Mouse (Mus musculus): ENCODE results near the gene Islr. TPM values are rescaled to one million over a fixed set of nuclear protein-coding genes. Genes with fewer than 3 reads are reported as not detected.
"Not testable (repeated sequence)": the region's sequence is repeated elsewhere in the genome, so short reads cannot be mapped to it uniquely, and the experiment has no call there.

Islr gene
- 57.7 and 67.1 TPM in 2 replicates for polyA plus RNA-seq (2012; rRNA removed)

DNA sequence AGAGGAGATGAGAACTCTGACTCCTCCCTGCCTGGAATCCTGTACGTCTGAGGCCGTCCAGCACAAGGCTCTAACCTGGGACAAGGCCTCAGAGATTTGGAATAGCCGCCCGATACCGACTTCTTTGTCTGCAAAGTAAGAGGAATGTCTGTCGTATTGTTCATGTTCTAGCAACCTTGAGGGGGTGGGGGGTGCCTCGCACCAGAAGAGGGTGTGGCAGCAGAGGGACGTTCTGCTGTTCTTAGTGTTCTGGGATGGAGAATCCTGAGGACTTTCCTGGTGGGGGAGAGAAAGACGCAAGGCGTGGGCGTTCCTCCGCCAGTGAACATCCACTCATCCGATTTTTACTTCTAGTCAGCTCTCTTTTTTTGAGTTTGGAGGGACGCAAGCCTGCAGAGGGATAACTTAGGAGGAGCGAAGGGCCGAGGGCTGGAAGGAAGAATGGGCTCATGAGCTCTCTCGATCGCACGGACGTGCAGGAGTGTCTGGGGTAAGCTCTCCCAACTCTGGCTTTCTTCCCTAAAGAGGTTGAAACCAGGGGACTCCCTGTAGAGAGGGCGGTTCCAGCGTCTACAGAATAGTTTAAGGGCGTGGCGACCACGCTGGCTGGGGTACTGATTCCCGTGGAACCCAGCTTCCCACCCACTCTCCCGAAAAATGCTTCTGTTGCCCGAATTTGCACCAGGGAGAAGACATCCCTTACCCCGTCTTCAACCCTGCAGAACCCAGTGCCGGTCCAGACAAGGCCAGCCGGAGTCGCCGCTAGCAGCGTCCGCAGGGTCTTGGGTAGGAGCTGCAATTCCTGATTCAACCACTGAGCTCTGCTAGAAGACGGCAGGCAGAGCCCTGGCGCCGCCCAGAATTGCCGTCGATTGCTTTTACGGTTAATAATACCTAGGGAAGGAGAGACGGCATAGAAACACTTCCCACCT lies at the start of gene Islr, which contains the start of gene Islr2:
Islr (minus strand) TSS at position 791 of the 932 bp plus-strand sequence.
Islr2 (minus strand) TSS at position 804 of the 932 bp plus-strand sequence.
- no peak for TF ChIP-seq POLR2A (IDR thresholded peaks at IDR 0.05; ENCODE audit: borderline replicate concordance, extremely low read depth, insufficient read depth, insufficient read length, poor library complexity, severe bottlenecking)
- peak; percentile 73 for TF ChIP-seq CTCF (IDR thresholded peaks at IDR 0.05; ENCODE audit: borderline replicate concordance, extremely low read depth, insufficient read depth, insufficient read length)
- peak; percentile 94 for DNase-seq (ENCODE audit: low read depth)

DNA sequence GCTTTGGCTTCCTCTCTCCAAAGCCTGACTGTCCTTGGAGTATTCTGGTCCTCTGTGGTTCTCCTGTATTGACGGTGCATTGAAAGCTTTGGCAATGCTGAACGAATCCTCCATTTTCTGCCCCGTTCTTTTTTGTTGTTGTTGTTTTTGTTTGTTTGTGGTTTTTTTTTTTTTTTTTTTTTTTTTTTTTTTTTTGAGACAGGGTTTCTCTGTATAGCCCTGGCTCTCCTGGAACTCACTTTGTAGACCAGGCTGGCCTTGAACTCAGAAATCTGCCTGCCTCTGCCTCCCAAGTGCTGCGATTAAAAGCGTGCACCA lies 49.7 kb upstream of the Islr start:
- DNase-seq (ENCODE audit: low read depth), result not testable (repeated sequence)

DNA sequence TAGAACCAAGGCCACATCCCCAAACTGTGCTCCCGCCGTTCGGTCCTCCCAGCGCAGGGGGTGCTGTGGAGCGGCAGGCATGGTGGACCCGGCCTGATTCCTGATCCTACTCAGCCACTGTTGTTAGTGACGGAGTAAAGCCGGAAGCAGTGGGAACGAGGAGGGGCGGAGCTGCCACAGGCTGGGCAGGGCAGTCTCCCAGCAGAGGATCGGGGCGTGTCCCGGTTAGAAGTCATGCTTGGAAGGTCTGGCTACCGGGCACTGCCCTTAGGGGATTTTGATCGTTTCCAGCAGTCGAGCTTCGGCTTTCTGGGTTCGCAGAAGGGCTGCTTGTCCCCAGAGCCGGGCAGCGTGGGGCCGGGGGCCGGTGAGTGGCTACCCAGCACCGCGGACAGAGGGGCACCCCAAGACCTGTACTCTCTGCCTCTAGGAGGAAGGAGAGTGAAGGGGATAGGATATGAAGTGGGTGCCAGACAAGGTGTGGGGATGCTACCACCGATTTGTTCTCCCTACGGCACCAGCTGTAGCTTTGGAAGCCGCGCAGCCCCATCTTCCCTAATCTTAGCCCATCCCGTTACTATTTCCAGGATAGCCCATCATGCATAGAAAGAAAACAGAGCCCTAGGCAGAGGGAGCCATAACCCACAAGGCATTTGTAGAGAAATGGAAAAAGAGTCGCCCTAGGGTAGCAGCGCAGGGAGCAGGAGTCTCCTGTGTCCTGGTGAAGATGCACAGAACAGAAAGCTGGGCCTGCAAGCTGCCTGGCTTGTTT lies 49.1 kb upstream of the Islr start, which contains the start of gene Stoml1:
Stoml1 (plus strand) TSS at position 132 of the 772 bp plus-strand sequence.
- TF ChIP-seq CTCF (IDR thresholded peaks at IDR 0.05; ENCODE audit: borderline replicate concordance, extremely low read depth, insufficient read depth, insufficient read length) (peak; percentile 94), POLR2A (IDR thresholded peaks at IDR 0.05; ENCODE audit: borderline replicate concordance, extremely low read depth, insufficient read depth, insufficient read length, poor library complexity, severe bottlenecking) (peak; percentile 74; the same call in 1 of the 2 replicates)
- peak; percentile 97 for DNase-seq (ENCODE audit: low read depth)

DNA sequence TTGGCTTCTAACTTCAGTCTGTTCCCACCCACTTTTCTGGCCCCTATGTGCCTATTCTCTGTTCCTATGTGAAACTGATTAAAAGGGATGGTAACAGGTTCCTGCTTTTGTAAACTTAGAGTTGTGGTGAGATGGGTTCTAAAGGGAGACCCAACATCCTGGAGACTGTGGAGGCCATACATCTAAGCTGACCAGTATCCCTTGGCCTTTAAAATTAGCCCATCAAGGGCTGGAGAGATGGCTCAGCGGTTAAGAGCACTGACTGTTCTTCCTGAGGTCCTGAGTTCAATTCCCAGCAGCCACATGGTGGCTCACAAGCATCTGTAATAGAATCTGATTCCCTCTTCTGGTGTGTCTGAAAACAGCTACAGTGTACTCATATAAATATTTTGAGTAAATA lies 46.6 kb upstream of the Islr start:
- not testable (repeated sequence) for DNase-seq (ENCODE audit: low read depth)

DNA sequence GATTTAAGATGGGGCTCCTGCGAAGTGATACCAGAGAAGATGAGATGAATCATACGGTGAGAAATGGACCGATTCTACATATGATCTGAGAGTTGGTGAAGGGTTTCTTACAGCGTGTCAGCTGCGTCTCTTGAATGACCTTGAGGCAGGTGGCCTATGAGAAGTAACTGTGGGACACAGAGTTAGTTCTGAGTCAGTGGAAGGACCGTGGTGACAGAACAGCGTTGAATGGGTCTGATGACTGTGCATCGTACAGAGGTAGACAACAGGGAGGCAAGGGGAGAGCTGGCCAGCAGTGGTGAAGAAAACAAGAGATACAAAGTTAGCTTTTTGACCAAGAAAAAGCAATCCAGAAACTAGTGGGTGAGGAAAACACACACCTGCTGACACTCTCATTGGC lies 46.2 kb upstream of the Islr start:
- TF ChIP-seq CTCF (IDR thresholded peaks at IDR 0.05; ENCODE audit: borderline replicate concordance, extremely low read depth, insufficient read depth, insufficient read length) (no peak), POLR2A (IDR thresholded peaks at IDR 0.05; ENCODE audit: borderline replicate concordance, extremely low read depth, insufficient read depth, insufficient read length, poor library complexity, severe bottlenecking) (no peak)

DNA sequence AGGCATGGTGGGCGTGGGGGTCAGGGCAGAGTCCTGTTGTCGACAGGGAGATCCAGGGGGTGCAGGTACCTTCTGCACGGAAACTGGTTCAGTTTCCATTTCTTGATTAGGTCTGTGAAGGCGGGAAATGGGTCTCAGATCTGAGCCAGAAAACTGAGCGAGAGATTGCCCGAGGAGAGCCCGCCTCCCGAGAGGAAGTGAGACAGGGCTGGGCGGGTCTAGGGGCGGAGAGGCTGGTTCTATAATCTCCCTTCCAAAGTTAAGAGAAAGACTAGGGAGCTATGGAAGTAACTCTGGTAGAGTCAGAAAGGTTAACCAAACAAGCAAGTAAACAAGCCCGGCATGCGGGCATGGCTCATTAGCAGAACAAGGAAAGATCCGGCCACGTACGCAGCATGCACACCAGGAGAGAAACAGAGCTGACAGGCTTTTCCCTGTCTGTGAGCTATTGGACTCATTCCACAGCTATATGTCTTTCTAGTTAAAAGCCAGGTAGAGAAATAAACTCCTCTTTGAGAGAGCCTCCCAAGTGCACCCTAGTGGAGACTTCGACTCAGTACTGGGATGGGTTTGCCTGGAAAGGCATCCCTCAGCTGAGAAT lies 45.6 kb upstream of the Islr start, which contains the start of gene Pml:
Pml (minus strand) TSS at position 195 of the 601 bp plus-strand sequence.
- TF ChIP-seq CTCF (IDR thresholded peaks at IDR 0.05; ENCODE audit: borderline replicate concordance, extremely low read depth, insufficient read depth, insufficient read length), result peak; percentile 43; the same call in 1 of the 2 replicates
- no peak for TF ChIP-seq POLR2A (IDR thresholded peaks at IDR 0.05; ENCODE audit: borderline replicate concordance, extremely low read depth, insufficient read depth, insufficient read length, poor library complexity, severe bottlenecking)
- DNase-seq (ENCODE audit: low read depth), result peak; percentile 69

More for the DNA sequence above, 46.2 kb upstream of the Islr start:
- no peak for DNase-seq (ENCODE audit: low read depth)

DNA sequence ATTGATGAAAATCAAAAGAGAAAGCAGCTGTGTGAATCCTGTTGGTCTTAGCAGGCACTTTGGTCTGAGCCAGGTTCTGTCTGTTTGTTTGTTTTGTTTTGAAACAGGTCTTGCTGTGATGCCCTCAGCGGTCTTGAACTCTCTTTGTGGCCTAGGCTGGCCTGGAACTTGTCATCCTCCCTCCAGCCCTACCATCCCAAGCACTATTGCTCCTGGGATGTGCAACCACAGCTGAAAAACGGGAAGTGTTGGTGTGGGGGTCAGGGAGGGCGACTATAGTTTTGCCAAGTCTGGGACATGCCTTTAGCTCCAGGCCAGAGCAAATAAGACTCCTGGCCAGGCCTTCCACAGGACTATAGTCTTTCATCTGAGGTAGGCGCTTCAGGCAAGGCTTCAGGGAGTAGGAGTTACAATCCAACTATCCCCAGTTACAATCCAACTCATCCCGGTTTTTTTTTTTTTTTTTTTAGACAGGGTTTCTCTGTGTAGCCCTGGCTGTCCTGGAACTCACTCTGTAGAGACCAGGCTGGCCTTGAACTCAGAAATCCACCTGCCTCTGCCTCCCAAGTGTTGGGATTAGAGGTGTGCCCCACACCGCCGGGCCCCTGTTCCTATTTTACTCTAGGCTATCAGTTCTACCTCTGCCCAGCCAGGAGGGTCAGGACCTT lies 44.8 kb upstream of the Islr start:
- TF ChIP-seq POLR2A (IDR thresholded peaks at IDR 0.05; ENCODE audit: borderline replicate concordance, extremely low read depth, insufficient read depth, insufficient read length, poor library complexity, severe bottlenecking) (no peak), CTCF (IDR thresholded peaks at IDR 0.05; ENCODE audit: borderline replicate concordance, extremely low read depth, insufficient read depth, insufficient read length) (no peak)
- DNase-seq (ENCODE audit: low read depth), result no peak

DNA sequence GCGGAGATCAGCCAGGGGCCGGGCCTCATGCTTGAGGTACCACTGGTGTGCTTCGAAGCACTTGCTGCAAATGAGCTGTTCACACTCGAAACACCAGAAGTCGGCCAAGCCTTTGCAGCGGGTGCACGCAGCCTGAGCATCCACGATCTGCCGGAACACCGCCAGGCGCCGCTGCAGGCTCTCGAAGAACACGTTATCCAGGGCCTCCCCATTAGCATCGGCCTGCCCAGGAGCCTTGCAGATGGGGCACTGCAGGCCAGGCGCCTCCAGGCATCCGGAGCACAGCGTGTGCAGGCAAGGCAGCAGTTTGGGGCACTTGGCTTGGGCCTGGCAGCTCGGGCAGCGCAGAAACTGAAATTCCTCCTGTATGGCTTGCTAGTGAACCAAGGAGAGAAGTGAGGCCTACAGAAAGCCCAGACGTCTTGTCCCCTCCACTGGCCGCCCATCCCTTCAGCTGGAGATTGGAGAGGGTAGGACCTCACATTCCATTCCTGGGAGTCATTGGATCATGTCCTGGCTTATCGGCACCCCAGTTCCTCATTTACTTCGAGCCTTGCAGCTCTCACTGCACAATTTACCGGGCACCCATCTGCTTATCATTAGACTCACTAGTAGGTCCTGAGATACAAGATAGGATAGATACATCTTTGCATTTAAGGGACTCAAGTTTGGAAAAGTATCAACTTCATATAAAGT lies 43.1 kb upstream of the Islr start:
- peak; percentile 93 for DNase-seq (ENCODE audit: low read depth)
- TF ChIP-seq CTCF (IDR thresholded peaks at IDR 0.05; ENCODE audit: borderline replicate concordance, extremely low read depth, insufficient read depth, insufficient read length), result peak; percentile 79
- TF ChIP-seq POLR2A (IDR thresholded peaks at IDR 0.05; ENCODE audit: borderline replicate concordance, extremely low read depth, insufficient read depth, insufficient read length, poor library complexity, severe bottlenecking), result no peak

DNA sequence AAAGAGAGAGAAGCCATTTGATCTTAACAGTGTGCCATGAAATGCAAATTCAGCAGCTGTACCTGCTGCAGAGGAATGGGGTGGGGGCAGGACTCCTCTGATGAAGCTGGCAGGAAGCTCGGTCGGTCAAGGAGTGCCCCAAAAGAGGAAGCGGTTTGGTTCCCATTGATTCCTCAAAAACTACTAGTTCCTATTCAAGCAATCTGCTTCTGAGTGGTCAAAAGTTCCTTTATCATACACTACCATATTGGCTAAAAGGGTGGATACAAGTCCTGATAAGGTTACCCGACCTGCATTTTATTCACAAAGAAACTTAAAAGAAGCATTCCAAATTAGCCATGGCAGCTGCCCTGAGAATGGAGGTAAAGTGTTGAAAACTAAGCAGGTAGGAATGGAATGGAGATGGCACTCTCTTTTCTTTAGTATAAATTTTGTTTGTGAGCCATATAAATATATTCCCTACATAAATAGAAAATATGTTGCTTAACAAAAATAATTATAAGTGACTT lies 42.0 kb upstream of the Islr start:
- DNase-seq (ENCODE audit: low read depth), result no peak
- TF ChIP-seq POLR2A (IDR thresholded peaks at IDR 0.05; ENCODE audit: borderline replicate concordance, extremely low read depth, insufficient read depth, insufficient read length, poor library complexity, severe bottlenecking) (no peak), CTCF (IDR thresholded peaks at IDR 0.05; ENCODE audit: borderline replicate concordance, extremely low read depth, insufficient read depth, insufficient read length) (no peak)

DNA sequence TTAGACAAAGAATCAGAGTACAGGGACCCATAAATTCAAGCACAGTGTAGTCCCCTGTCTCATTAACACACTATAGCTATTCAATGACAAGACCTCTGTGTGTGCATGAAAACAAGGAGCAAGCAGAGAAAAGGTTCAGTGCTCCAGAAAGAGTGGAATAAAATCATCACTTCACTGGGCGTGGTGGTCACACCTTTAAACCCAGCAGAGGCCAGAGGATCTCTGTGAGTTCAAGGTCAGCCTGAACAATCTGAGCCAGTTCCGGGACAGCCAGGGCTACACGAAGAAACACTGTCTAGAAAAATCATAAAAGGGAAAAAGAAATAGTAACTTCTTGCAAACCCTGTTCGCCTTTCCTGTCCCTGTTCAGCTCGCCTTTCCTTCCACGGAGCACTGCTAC lies 39.6 kb upstream of the Islr start:
- TF ChIP-seq POLR2A (IDR thresholded peaks at IDR 0.05; ENCODE audit: borderline replicate concordance, extremely low read depth, insufficient read depth, insufficient read length, poor library complexity, severe bottlenecking) (no peak), CTCF (IDR thresholded peaks at IDR 0.05; ENCODE audit: borderline replicate concordance, extremely low read depth, insufficient read depth, insufficient read length) (no peak)
- no peak for DNase-seq (ENCODE audit: low read depth)

All from brain, embryonic 14.5 days (tissue).